23 mouse cellular contexts compared by ENCODE assay signal in the genomic region with DNA sequence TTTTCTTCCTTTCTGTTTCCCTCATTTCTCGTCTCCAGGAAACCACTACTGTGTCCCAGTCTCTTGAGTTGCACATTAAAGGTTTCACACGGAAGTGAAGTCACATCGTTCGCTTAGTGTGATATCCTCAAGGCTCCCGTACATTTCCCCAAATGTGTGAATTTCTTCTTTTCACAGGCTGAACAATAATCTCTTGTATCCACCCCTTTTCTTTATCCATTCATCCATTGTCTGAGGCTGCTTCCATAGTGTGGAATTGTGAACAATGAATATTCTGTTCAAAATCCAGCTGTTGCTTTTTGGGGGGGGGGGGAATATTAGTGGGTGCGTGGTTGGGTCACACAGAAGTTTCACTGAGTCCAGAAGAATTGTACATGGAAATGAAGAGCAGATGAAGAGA. TPM values are rescaled to one million over a fixed set of nuclear protein-coding genes. Genes with fewer than 3 reads are reported as not detected.
A peak's percentile ranks its signal among the peaks of the same experiment; 100 is the strongest.
DNase-seq lines count a peak whose midpoint lies in the region; ATAC-seq and TF ChIP-seq lines count a peak whose summit lies in the region.
"Had no signal": no experiment of that assay in that cellular context is flagged by ENCODE, and none has a peak within 500 bp of the region (broad histone marks: within the 10 kb centered on the region; RNA-seq: fewer than 3 reads in every experiment).

No protein-coding gene starts in this region.

- no peaks in the 10 kb centered on the region for H3K27me3 ChIP-seq in midbrain, embryonic 11.5 days (ENCODE audit: control insufficient read depth, insufficient read depth, low read length)
- no peaks in the 10 kb centered on the region for H3K27me3 ChIP-seq in midbrain, embryonic 13.5 days
- H3K27me3 ChIP-seq in liver, postnatal 0 days (ENCODE audit: insufficient read depth, low read length): no peaks in the 10 kb centered on the region
- H3K27me3 ChIP-seq: embryonic facial prominence, embryonic 12.5 days; forebrain, embryonic 15.5 days; heart, embryonic 13.5 days; hindbrain, embryonic 12.5 days had no signal

- no peak for TF ChIP-seq CTCF in layer of hippocampus, adult 2 months (conservative IDR thresholded peaks at IDR 0.05)
- TF ChIP-seq CTCF in liver, postnatal 0 days (IDR thresholded peaks at IDR 0.05; ENCODE audit: low read depth): no peak

- H3K4me3 ChIP-seq in layer of hippocampus, adult 2 months: no peak overlapping the region
- no peak overlapping the region for H3K4me3 ChIP-seq in midbrain, embryonic 11.5 days (ENCODE audit: low read depth, low read length)
- H3K4me3 ChIP-seq in midbrain, embryonic 13.5 days (replicated peaks): no peak overlapping the region
- no peak overlapping the region for H3K4me3 ChIP-seq in liver, postnatal 0 days (ENCODE audit: low read depth, low read length)
- H3K4me3 ChIP-seq: embryonic facial prominence, embryonic 12.5 days; forebrain, embryonic 15.5 days; heart, embryonic 13.5 days; hindbrain, embryonic 12.5 days had no signal

- TF ChIP-seq EP300 in liver, postnatal 0 days (IDR thresholded peaks at IDR 0.05; ENCODE audit: low read depth): no peak

- H3K9ac ChIP-seq in midbrain, embryonic 11.5 days (ENCODE audit: low read length): no peak overlapping the region
- no peak overlapping the region for H3K9ac ChIP-seq in midbrain, embryonic 13.5 days (replicated peaks)
- no peak overlapping the region for H3K9ac ChIP-seq in liver, postnatal 0 days (replicated peaks)
- H3K9ac ChIP-seq: embryonic facial prominence, embryonic 12.5 days; forebrain, embryonic 15.5 days; heart, embryonic 13.5 days; hindbrain, embryonic 12.5 days had no signal

- no peak for ATAC-seq in midbrain, embryonic 11.5 days (ENCODE audit: low FRiP score)
- ATAC-seq in midbrain, embryonic 13.5 days: no peak
- ATAC-seq in liver, postnatal 0 days: no peak
- no peak for ATAC-seq in monocyte, adult 5-6 weeks (replicated peaks; ENCODE audit: insufficient number of reproducible peaks, low FRiP score, low TSS enrichment, poor library complexity, severe bottlenecking)
- ATAC-seq: forebrain, embryonic 15.5 days; hindbrain, embryonic 16.5 days had no signal

- no peak overlapping the region for H3K4me2 ChIP-seq in midbrain, embryonic 11.5 days
- no peak overlapping the region for H3K4me2 ChIP-seq in midbrain, embryonic 13.5 days (replicated peaks)
- H3K4me2 ChIP-seq in liver, postnatal 0 days (ENCODE audit: low read depth, low read length): peak overlapping the region; percentile 42; the same call in 1 of the 2 replicates
- H3K4me2 ChIP-seq: embryonic facial prominence, embryonic 12.5 days; forebrain, embryonic 15.5 days; heart, embryonic 13.5 days; hindbrain, embryonic 12.5 days had no signal

- peak overlapping the region; percentile 85 for H3K27ac ChIP-seq in layer of hippocampus, adult 2 months
- no peak overlapping the region for H3K27ac ChIP-seq in midbrain, embryonic 11.5 days (ENCODE audit: low read depth, low read length)
- no peak overlapping the region for H3K27ac ChIP-seq in midbrain, embryonic 13.5 days
- peak overlapping the region; percentile 93 for H3K27ac ChIP-seq in liver, postnatal 0 days (ENCODE audit: low read depth)
- H3K27ac ChIP-seq: embryonic facial prominence, embryonic 12.5 days; forebrain, embryonic 15.5 days; heart, embryonic 13.5 days; hindbrain, embryonic 12.5 days had no signal

- no peaks in the 10 kb centered on the region for H3K36me3 ChIP-seq in midbrain, embryonic 11.5 days (ENCODE audit: control insufficient read depth, insufficient read depth, low read length)
- H3K36me3 ChIP-seq in midbrain, embryonic 13.5 days: no peaks in the 10 kb centered on the region
- no peaks in the 10 kb centered on the region for H3K36me3 ChIP-seq in liver, postnatal 0 days (replicated peaks; ENCODE audit: insufficient read depth, low read length)
- H3K36me3 ChIP-seq: embryonic facial prominence, embryonic 12.5 days; forebrain, embryonic 15.5 days; heart, embryonic 13.5 days; hindbrain, embryonic 12.5 days had no signal

- no peaks in the 10 kb centered on the region for H3K9me3 ChIP-seq in midbrain, embryonic 11.5 days (ENCODE audit: control insufficient read depth, low read length)
- no peaks in the 10 kb centered on the region for H3K9me3 ChIP-seq in midbrain, embryonic 13.5 days
- no peaks in the 10 kb centered on the region for H3K9me3 ChIP-seq in liver, postnatal 0 days (ENCODE audit: low read length)
- H3K9me3 ChIP-seq: embryonic facial prominence, embryonic 12.5 days; forebrain, embryonic 15.5 days; heart, embryonic 13.5 days; hindbrain, embryonic 12.5 days had no signal

- DNase-seq in layer of hippocampus, adult 2 months (ENCODE audit: low spot score in 2 of 2): no peak
- DNase-seq in layer of hippocampus, postnatal 25 days (ENCODE audit: extremely low spot score in 1 of 2, low spot score in 1 of 2): no peak
- peak; percentile 53 for DNase-seq in midbrain, embryonic 11.5 days (ENCODE audit: low spot score, missing footprints)
- DNase-seq in liver, postnatal 0 days: no peak
- DNase-seq: adrenal gland, adult 2 months; adrenal gland, postnatal 36 days; cerebellum, adult 11 months; cerebellum, adult 8-10 months; cerebellum, postnatal 14 days; gastrocnemius, postnatal 14 days; heart, postnatal 36 days had no signal

- 81% methylated on average over 6 of the region's 6 CpGs for WGBS in midbrain, embryonic 11.5 days
- 68% methylated on average over 6 of the region's 6 CpGs for WGBS in midbrain, embryonic 13.5 days
- 69% methylated on average over 6 of the region's 6 CpGs for WGBS in liver, postnatal 0 days (ENCODE audit: insufficient replicate concordance)

- no peaks in the 10 kb centered on the region for H3K4me1 ChIP-seq in midbrain, embryonic 11.5 days (ENCODE audit: control insufficient read depth, insufficient read depth, low read length)
- H3K4me1 ChIP-seq in midbrain, embryonic 13.5 days (replicated peaks): no peaks in the 10 kb centered on the region
- H3K4me1 ChIP-seq in liver, postnatal 0 days (ENCODE audit: insufficient read depth): no peaks in the 10 kb centered on the region; the same call in 1 of the 2 replicates
- H3K4me1 ChIP-seq: embryonic facial prominence, embryonic 12.5 days; heart, embryonic 13.5 days; hindbrain, embryonic 12.5 days had no signal

RNA-seq across cellular contexts. Expression of a gene that starts 0.8 kb away (rescaled TPM):
- not detected for total RNA-seq in layer of hippocampus, adult 2 months (2021)
- under 1 TPM; 0.17 to 0.28 TPM for total RNA-seq in layer of hippocampus, postnatal 25 days (2021)
- polyA plus RNA-seq in midbrain, embryonic 11.5 days (2014; fragmentation: Nextera tagmentation; extraction: Ambion mirVana): not detected in 2 replicates
- 0.09 TPM in 1 of 2 replicates, not detected in the other for polyA plus RNA-seq in midbrain, embryonic 13.5 days (2015; fragmentation: Nextera tagmentation; extraction: Ambion mirVana)
- 4,366 and 4,944 TPM in 2 replicates for polyA plus RNA-seq in liver, postnatal 0 days (2015; fragmentation: Nextera tagmentation; extraction: Ambion mirVana)
- total RNA-seq in monocyte, adult 5-6 weeks (2017): not detected in 3 replicates
- total RNA-seq: common myeloid progenitor, adult 5-6 weeks; ES-E14; gastrocnemius, postnatal 14 days; heart, adult 8-10 months; heart, postnatal 36 days had no signal
- polyA plus RNA-seq: forebrain, embryonic 11.5 days; forebrain, embryonic 15.5 days; hindbrain, embryonic 12.5 days; hindbrain, embryonic 16.5 days had no signal

RNA-seq across cellular contexts. Expression of a gene that starts 17.5 kb away (rescaled TPM):
- total RNA-seq in layer of hippocampus, adult 2 months (2021): under 1 TPM; 0.20 to 0.27 TPM
- total RNA-seq in layer of hippocampus, postnatal 25 days (2021): not detected
- polyA plus RNA-seq in midbrain, embryonic 11.5 days (2014; fragmentation: Nextera tagmentation; extraction: Ambion mirVana): not detected in 2 replicates
- 0.71 TPM in 1 of 2 replicates, not detected in the other for polyA plus RNA-seq in midbrain, embryonic 13.5 days (2015; fragmentation: Nextera tagmentation; extraction: Ambion mirVana)
- 4,762 and 5,621 TPM in 2 replicates for polyA plus RNA-seq in liver, postnatal 0 days (2015; fragmentation: Nextera tagmentation; extraction: Ambion mirVana)
- total RNA-seq in monocyte, adult 5-6 weeks (2017): not detected in 3 replicates
- total RNA-seq: common myeloid progenitor, adult 5-6 weeks; gastrocnemius, postnatal 14 days; heart, postnatal 36 days had no signal
- polyA plus RNA-seq: forebrain, embryonic 11.5 days; forebrain, embryonic 15.5 days; frontal cortex, adult 2 months; hindbrain, embryonic 12.5 days; hindbrain, embryonic 16.5 days had no signal

RNA-seq across cellular contexts. Expression of a gene that starts 24.6 kb away (rescaled TPM):
- total RNA-seq in layer of hippocampus, adult 2 months (2021): not detected
- not detected for total RNA-seq in layer of hippocampus, postnatal 25 days (2021)
- polyA plus RNA-seq in midbrain, embryonic 11.5 days (2014; fragmentation: Nextera tagmentation; extraction: Ambion mirVana): not detected in 2 replicates
- polyA plus RNA-seq in midbrain, embryonic 13.5 days (2015; fragmentation: Nextera tagmentation; extraction: Ambion mirVana): 0.11 TPM in 1 of 2 replicates, not detected in the other
- 2,723 and 3,190 TPM in 2 replicates for polyA plus RNA-seq in liver, postnatal 0 days (2015; fragmentation: Nextera tagmentation; extraction: Ambion mirVana)
- total RNA-seq in monocyte, adult 5-6 weeks (2017): not detected in 3 replicates
- total RNA-seq: common myeloid progenitor, adult 5-6 weeks; ES-E14; gastrocnemius, postnatal 14 days; heart, adult 8-10 months; heart, postnatal 36 days had no signal
- polyA plus RNA-seq: forebrain, embryonic 11.5 days; forebrain, embryonic 15.5 days; frontal cortex, adult 2 months; hindbrain, embryonic 12.5 days; hindbrain, embryonic 16.5 days had no signal

RNA-seq across cellular contexts. Expression of a gene that starts 30.3 kb away (rescaled TPM):
- 10 to 100 TPM; 50.3 to 50.6 TPM for total RNA-seq in layer of hippocampus, adult 2 months (2021)
- total RNA-seq in layer of hippocampus, postnatal 25 days (2021): 10 to 100 TPM; 45.0 to 51.1 TPM
- 142 and 144 TPM in 2 replicates for polyA plus RNA-seq in midbrain, embryonic 11.5 days (2014; fragmentation: Nextera tagmentation; extraction: Ambion mirVana)
- polyA plus RNA-seq in midbrain, embryonic 13.5 days (2015; fragmentation: Nextera tagmentation; extraction: Ambion mirVana): 115 and 119 TPM in 2 replicates
- polyA plus RNA-seq in liver, postnatal 0 days (2015; fragmentation: Nextera tagmentation; extraction: Ambion mirVana): 29.6 and 29.9 TPM in 2 replicates
- 57.3 to 72.2 TPM (median 57.9 TPM) in 3 replicates for total RNA-seq in monocyte, adult 5-6 weeks (2017)

Comparison
In these comparisons a context has a peak if more than half of its experiments do, and no peak if none do; other contexts are left out.
1. H3K27ac ChIP-seq: peak in layer of hippocampus, adult 2 months (single experiment) and liver, postnatal 0 days (single experiment); none in midbrain, embryonic 11.5 days (single experiment) and midbrain, embryonic 13.5 days (single experiment).